Mouse (Mus musculus) lung, embryonic 14.5 days (tissue): Measurements from ENCODE around the gene Atg4a-ps. TPM values are rescaled to one million over a fixed set of nuclear protein-coding genes. Genes with fewer than 3 reads are reported as not detected.

Experiments
- ATAC-seq: fragments of 200-750 bp; cut with Nextera tagmentation; 2 replicates; pipeline ENCODE4 v1.8.0; 2017; ENCODE audit warnings: mild to moderate bottlenecking, moderate TSS enrichment, moderate library complexity; ENCODE audit not compliant: insufficient read depth
- DNase-seq: peaks from one replicate; pipeline ENCODE4 v3.0.0-alpha.2; 2015
- H3K27ac ChIP-seq: fragments of 300-500 bp; sonication (generic); 2 replicates; pipeline ENCODE4 v1.5.1; 2014; ENCODE audit warnings: low read depth, mild to moderate bottlenecking, moderate library complexity
- H3K27me3 ChIP-seq: fragments of 300-500 bp; sonication (generic); 2 replicates; pipeline ENCODE4 v1.6.1; 2014; ENCODE audit warnings: low read length, control low read depth; ENCODE audit not compliant: insufficient read depth
- H3K36me3 ChIP-seq: fragments of 300-500 bp; sonication (generic); 2 replicates; pipeline ENCODE4 v1.6.1; 2014; ENCODE audit warnings: control low read depth; ENCODE audit not compliant: insufficient read depth
- H3K4me1 ChIP-seq: fragments of 300-500 bp; sonication (generic); 2 replicates; pipeline ENCODE4 v1.6.1; 2014; ENCODE audit warnings: antibody characterized with exemption, control low read depth; ENCODE audit not compliant: insufficient read depth
- H3K4me2 ChIP-seq: fragments of 300-500 bp; sonication (generic); 2 replicates; pipeline ENCODE4 v1.6.1; 2014; ENCODE audit warnings: mild to moderate bottlenecking
- H3K4me3 ChIP-seq: fragments of 300-500 bp; sonication (generic); 2 replicates; pipeline ENCODE4 v1.5.1; 2014; ENCODE audit warnings: low read depth, low read length
- H3K9ac ChIP-seq: fragments of 300-500 bp; sonication (generic); 2 replicates; pipeline ENCODE4 v1.6.1; 2014
- H3K9me3 ChIP-seq: fragments of 300-500 bp; sonication (generic); 2 replicates; pipeline ENCODE4 v1.6.1; 2016; ENCODE audit warnings: low read depth, low read length, control low read depth
- CTCF ChIP-seq: IDR thresholded peaks from 2 replicates; pipeline ENCODE4 v1.5.1; 2016; ENCODE audit warnings: antibody characterized with exemption, low read depth
- WGBS: fragments of 180-500 bp; shearing (Covaris S2); extraction: QIAGEN DNeasy Blood & Tissue Kit; methylation state at CpG from one replicate; pipeline ENCODE4 v1.1.7; 2014; 5-methylcytosine and 5-hydroxymethylcytosine counted together
- microRNA-seq: library from miRNA; unstranded; fragments of <30 nt; microRNA quantifications from one replicate; pipeline ENCODE4, GENCODE M21; 2016; ENCODE audit warnings: borderline number of aligned reads
- polyA plus RNA-seq: library from polyadenylated mRNA; unstranded; fragments of >200 nt; fragmentation: Nextera tagmentation; extraction: Ambion mirVana; gene quantifications from 2 replicates; pipeline ENCODE4 v1.2.1, GENCODE M21; 2014

Gene Atg4a-ps
- polyA plus RNA-seq, 1 experiment from 2014 or later: 0.32 TPM

DNA sequence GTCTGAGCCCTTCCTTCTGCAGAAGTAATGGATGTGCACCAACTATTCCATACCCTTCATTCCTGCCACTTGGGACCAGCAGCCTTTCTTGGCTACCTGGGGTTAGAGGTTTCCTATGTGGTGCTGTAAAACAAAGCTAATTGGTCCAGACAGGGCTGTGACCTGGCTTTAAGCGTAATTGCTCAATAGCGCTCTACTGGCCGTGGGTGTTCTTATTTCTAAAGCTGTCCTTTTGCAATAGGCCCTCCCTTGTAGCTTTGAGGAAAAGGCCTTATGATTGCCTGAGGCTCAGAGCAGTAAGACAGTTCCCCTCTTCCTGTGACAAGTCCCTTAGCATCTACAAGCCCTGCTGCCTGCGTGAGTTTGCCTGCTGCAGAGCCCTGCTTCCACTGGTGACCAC, 48.3 kb downstream of the Atg4a-ps start:
- ATAC-seq: no peak
- no peak for TF ChIP-seq CTCF
- no peak overlapping the region for H3K9ac ChIP-seq
- H3K4me3 ChIP-seq: no peak overlapping the region
- H3K27me3 ChIP-seq: no peaks in the 10 kb centered on the region
- WGBS: 83% methylated on average over 4 of the region's 4 CpGs
- no peaks in the 10 kb centered on the region for H3K36me3 ChIP-seq
- no peaks in the 10 kb centered on the region for H3K9me3 ChIP-seq
- no peak overlapping the region for H3K27ac ChIP-seq
- DNase-seq: no peak
- H3K4me2 ChIP-seq: no peak overlapping the region
- H3K4me1 ChIP-seq: peaks cover 4% of the 10 kb centered on the region; the same call in 1 of the 2 replicates

DNA sequence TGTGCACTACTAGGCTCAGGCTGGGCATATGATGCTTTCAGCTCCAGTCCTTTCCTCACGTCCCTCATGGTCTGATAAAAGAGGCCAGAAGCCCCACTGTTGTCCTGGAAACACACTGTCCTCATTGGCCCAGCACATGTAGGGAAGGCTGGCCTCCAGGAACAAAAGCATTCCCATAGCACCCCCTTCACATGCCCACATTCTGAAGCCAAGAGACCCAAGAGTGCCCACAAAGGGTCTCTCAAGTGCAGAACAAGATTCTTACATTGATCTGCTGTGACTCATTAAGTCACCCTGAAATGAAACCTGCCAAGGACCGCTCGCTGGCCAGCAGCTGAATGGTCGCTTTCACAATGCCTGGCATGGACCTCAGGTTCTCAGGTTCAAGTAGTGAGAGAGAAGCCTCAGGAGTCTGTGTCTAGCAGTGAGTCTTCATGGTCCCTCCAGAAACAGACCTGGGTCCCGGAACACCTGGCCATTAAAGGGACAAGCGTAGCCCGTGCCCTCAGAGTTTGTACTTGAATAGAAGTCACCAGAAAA, 50.5 kb downstream of the Atg4a-ps start:
- 70% methylated on average over 7 of the region's 7 CpGs for WGBS
- no peak overlapping the region for H3K4me2 ChIP-seq
- H3K27ac ChIP-seq: no peak overlapping the region
- no peak for ATAC-seq
- no peak overlapping the region for H3K4me3 ChIP-seq
- DNase-seq: no peak
- no peak overlapping the region for H3K9ac ChIP-seq
- TF ChIP-seq CTCF: no peak
- H3K9me3 ChIP-seq: no peaks in the 10 kb centered on the region
- no peaks in the 10 kb centered on the region for H3K27me3 ChIP-seq
- H3K4me1 ChIP-seq: peaks cover 4% of the 10 kb centered on the region; the same call in 1 of the 2 replicates
- H3K36me3 ChIP-seq: no peaks in the 10 kb centered on the region

Small RNAs within 50 kb of the gene (microRNA-seq; reads per million reads assigned to microRNA genes)
- not detected for gene Gm25325

Other genes starting within 250 kb of the Atg4a-ps start
- gene Syt6, start 70.8 kb downstream of the Atg4a-ps start, polyA plus RNA-seq: 0.47 and 0.73 TPM in 2 replicates
- gene Olfml3, start 91.9 kb upstream of the Atg4a-ps start, polyA plus RNA-seq: 79.0 and 82.5 TPM in 2 replicates
- gene Gm10964, start 93.3 kb upstream of the Atg4a-ps start, polyA plus RNA-seq: not detected in 2 replicates
- gene Hipk1, start 145.5 kb upstream of the Atg4a-ps start, polyA plus RNA-seq: 16.8 and 17.2 TPM in 2 replicates
- gene Dclre1b, start 163.4 kb upstream of the Atg4a-ps start, polyA plus RNA-seq: 36.5 and 41.1 TPM in 2 replicates
- 19.1 and 21.9 TPM in 2 replicates for gene Ap4b1, start 163.5 kb upstream of the Atg4a-ps start, polyA plus RNA-seq
- 0.21 TPM in 1 of 2 replicates, not detected in the other for gene Gm43064, start 163.5 kb upstream of the Atg4a-ps start, polyA plus RNA-seq
- not detected in 2 replicates for gene Bcl2l15, start 186.5 kb upstream of the Atg4a-ps start, polyA plus RNA-seq
- gene Ptpn22, start 213.7 kb upstream of the Atg4a-ps start, polyA plus RNA-seq: 0.68 and 0.78 TPM in 2 replicates